Mouse (Mus musculus) bone marrow, adult 2 months (tissue): Measurements from ENCODE around the gene Cwc22.

ENCODE experiments used
- CTCF ChIP-seq: fragments of 200-500 bp; IDR thresholded peaks from 2 replicates; pipeline ENCODE4 v1.5.1; 2011; ENCODE audit warnings: low read length, control low read depth; ENCODE audit not compliant: control insufficient read depth, insufficient read depth
- POLR2A ChIP-seq: fragments of 200-500 bp; IDR thresholded peaks from 2 replicates; pipeline ENCODE4 v1.6.1; 2011; ENCODE audit warnings: low read depth, mild to moderate bottlenecking, control low read depth, low read length, borderline replicate concordance; ENCODE audit not compliant: control insufficient read depth

GRCm38 (mm10) chr2:77921307-77921706 lies 24.9 kb downstream of the Cwc22 start:
- TF ChIP-seq CTCF (no peak), POLR2A (no peak)
